Mouse (Mus musculus) megakaryocyte progenitor cell, adult 5-6 weeks (primary cell): ENCODE measurements around the gene Tbx6. TPM values are rescaled to one million over a fixed set of nuclear protein-coding genes. Genes with fewer than 3 reads are reported as not detected.
A peak's percentile ranks its signal among the peaks of the same experiment; 100 is the strongest.

Experiments used
- ATAC-seq: replicated peaks from 2 replicates; pipeline ENCODE4 v1.8.0; 2016; ENCODE audit warnings: mild to moderate bottlenecking, moderate TSS enrichment, inconsistent platforms; ENCODE audit not compliant: poor library complexity
- total RNA-seq, 2 experiments: library from RNA; stranded (forward) in 1 of 2; stranded (reverse) in 1 of 2; fragments of 157-497, 149-512 nt in 1 of 2; fragments of 200-1000 nt in 1 of 2; gene quantifications; 2 replicates each; pipeline versions ENCODE4 v1.2.3 to v1.2.4; 2015 to 2017

Gene Tbx6
- total RNA-seq, 2 experiments from 2014 or later = 0.42 TPM; not detected in 1

DNA sequence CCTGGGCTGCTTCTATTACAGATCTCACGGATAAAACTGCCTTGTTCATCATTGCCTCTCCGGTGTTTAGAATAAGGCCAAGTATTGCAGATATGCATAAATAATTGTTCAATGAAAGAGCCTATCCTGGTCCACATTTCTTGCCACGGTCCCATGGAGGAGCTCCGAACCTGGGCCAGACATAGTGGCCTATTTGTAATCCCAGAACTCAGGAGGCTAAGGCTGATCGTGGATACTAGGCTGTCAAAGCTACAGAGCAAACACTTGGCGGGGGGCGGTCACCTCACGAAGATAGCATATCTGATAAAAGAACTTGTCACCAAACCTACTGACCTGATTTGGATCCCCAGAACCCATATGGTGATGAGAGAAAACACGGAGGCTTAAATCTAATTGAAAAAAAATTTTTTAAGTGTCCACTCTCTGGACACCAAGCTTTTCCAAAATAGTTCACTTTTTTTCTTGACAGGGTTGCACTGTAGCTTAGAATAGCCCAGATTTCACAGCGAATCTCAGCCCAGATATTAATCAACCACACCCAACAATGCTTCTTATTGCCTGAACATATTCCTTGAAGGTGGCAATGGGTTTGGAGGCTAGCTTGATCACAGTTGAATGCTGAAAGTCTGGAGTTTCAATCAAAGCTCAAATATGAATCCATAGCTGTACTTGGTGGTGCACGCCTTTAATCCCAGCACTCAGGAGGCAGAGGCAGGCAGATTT, 11.6 kb downstream of the Tbx6 start:
- no peak for ATAC-seq

- ATAC-seq = no peak
Measured at GRCm38 (mm10) chr7:126793456-126794270, 12.4 kb downstream of the Tbx6 start.

DNA sequence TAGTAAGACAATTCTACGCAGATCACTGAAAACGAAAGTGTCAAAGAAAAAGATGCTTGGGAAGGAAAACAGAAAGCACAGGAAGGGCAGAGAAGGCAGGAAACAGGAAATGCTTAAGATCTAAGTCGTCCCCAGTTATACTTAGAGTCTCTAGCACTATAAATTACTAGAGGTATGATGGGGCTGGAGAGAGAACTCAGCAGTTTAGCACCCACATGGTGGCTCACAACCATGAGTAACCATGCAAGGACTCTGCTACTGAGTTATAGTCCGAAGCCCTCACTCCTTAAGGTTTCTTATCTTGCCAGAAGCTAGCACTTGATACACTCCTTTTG, 13.0 kb downstream of the Tbx6 start:
- ATAC-seq = no peak

- no peak for ATAC-seq
Measured at GRCm38 (mm10) chr7:126795387-126796317, 14.4 kb downstream of the Tbx6 start.

- ATAC-seq = no peak
Measured at GRCm38 (mm10) chr7:126796350-126796932, 15.2 kb downstream of the Tbx6 start.

GRCm38 (mm10) chr7:126797411-126798126, 16.3 kb downstream of the Tbx6 start, which contains the start of gene Fam57b:
Fam57b (plus strand) TSS chr7:126797668.
- 0 out of 2 replicates have a peak, but pooled peaks have one; percentile 5 for ATAC-seq

- peak; percentile 26 for ATAC-seq
Measured at GRCm38 (mm10) chr7:126798127-126799049, 17.1 kb downstream of the Tbx6 start.

DNA sequence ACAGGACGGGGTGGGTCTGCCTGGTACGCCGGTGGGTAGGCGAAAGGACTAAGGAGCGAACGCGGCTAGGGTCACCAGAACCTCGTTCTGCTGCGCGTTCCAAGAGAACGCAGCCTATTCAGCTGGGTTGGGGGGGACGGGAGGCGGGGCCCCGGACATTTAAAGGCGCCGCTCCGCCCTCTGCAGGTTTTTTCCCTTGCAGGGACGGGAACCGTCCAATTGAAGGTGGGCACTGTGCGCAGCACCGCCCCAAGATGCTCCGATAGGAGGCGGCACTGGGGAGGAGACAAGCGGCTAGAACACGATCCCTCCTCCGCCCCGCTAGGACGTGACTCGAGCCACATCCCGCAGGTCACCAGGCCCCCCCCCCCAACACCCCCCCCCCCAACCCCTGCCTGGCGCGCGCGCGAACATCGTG, 17.8 kb downstream of the Tbx6 start:
- peak; percentile 73 for ATAC-seq

DNA sequence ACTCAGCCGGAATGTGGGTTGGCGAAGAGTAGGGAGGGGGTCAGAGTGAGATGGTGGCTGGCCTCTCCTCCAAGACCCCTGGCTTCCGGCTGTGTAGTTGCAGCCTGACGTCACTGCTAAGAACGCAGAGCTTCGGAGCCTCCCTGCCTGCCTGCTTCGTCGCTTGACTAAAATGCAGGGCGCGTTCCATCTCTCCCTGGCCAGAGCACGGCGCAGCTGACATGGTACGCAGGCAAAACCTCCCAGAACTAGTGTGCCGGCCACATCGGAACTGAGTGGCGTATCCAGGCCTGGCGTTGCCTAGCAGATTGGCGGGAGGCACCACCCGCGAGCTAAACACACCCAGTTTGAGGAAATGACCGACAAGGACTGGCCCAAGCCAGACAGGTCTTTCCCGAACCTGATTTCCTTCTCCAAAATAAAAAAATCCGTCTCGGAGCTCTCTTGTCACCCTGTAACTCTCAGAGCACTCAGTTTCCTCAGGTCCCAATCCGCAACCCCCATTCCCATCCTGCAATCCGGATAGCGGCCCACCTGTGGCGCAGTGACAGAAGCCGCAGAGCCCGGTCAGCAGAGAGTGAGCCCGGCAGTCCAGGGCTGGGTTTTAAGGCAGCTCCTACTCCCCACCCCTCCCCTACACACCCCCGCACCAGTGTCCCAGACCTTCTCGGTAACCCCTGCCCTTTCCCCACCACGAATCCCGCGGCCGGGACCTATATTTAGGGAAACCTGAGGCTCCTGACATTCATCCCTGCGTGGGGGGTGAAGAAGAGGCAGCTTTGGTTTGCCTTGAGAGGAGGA, 18.4 kb downstream of the Tbx6 start:
- ATAC-seq = peak; percentile 53

DNA sequence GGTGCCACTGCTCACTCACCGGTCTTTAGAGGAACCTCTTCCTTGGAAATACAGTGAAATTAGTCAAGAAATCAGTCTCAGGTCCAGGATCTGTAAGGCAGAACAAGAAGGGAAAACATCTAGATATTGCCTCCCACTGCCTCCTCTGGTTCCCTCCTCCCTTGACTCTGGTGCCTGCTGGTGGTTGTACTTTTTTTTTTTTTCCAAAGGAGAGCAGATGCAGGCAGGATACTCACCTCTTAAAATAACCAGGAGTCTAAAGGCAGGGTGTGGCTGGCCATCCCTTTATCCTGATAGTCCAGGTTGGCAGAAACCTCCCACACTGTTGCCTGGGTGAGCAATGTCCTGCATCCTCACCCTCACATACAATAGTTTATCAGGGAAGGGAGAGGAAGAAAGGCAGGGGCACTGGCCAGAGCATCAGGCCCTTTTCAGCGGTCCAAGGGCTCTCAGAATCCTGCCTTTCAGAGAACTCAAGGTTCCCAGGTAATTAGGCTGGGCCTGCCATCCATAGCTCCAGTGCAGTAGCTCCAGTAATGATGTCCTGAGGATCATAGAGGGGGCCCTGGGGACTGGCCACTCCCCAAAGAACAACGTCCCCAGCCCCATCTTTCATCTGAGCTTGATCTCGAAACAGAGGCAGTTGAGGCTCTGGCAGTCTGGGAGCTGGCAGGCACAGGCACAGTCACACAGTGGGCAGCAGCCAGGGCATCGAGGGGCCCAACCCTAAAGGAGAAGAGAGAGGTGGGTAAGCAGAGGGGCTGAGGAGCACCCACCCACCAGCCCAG, 19.2 kb downstream of the Tbx6 start:
- ATAC-seq = no peak

DNA sequence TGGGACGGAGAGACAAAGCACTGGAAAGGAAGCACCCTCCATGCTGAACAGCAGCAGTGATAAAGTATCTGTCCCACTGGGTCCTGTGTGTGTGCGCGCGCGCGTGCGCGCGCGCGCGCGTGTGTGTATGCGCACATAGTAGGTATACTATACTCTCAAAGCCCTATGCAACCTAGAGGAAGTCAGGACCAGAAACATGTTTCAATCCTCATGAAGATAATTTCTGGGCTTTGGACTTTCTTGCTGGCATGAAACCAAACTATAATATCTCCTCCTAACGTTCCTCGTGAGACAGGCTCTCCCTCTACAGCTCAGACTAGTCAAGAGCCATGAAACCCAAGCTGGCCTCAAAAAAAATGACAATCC, 19.8 kb downstream of the Tbx6 start:
- no peak for ATAC-seq

DNA sequence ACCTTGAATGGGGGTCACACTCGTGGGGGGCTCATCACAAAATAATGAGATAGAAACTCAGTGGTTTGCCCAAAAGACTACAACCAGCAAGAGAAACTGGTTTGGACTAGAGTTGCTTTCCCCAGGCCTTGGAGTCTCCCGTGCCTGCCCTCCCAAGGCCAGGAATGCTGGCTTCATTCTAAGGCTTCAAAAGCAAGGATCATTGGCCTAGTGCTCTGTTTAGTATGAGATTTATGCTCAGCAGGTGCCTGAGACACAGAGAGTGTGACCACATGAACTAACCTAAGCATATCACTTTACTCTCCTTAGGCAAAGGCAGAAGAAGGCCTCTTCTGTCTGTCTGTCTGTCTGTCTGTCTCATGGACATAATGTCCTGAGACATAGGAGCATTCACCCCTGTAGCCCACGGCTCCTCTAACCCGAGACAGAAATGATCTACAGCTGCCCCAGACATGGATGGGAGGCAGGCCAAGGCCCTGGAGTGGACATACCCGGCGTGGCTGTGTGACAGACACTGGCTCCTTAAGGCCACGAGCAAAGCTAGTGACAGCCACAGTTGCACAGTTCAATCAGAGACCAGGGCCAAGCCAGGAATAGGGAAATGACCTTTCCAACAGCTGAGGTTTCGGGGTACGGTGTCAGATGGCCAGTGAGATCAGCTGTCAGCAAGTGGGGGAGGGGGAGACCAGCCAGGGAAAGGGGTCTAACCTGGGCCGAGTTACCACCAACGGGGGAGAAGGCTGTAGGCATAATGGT, 21.0 kb downstream of the Tbx6 start:
- no peak for ATAC-seq

DNA sequence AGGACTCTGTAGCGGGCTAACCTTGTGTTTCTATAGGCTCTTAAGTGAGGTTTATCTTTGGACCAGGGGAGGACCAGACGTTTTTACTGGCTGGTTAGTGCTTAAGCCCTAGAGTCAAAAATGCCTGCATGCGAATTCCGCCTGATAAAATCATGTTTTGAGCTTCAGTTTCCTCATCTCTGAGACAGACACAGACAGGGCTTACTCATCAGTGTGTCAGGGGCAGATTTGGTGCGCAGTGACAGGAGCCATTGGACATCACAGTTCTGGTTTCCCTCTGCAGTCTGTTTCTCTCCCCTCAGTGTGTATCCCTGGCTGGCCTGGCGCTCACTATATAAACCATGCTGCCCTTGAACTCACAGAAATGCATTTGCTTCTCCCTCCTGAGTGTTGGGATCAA, 21.9 kb downstream of the Tbx6 start:
- ATAC-seq = no peak

DNA sequence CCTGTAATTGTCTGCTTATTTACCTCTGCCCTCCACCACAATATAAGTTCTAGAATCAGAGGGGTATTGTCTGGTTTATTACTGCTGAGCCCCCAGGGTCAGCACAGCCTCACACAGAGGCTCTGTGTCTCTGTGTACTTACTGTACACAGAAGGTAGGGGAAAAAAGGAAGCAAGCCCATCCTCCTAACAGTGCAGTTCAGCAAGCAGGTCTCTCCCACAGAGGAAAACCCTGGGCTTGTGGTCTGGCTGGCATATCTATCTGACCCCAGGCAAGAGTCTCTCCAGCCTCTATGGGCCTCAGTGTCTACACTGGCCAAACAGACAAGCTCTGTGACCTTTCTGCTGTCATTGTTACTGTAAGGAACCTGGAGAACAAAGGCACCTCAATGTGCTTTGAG, 22.5 kb downstream of the Tbx6 start:
- ATAC-seq = no peak

GRCm38 (mm10) chr7:126806956-126807355, 25.7 kb downstream of the Tbx6 start:
- no peak for ATAC-seq

DNA sequence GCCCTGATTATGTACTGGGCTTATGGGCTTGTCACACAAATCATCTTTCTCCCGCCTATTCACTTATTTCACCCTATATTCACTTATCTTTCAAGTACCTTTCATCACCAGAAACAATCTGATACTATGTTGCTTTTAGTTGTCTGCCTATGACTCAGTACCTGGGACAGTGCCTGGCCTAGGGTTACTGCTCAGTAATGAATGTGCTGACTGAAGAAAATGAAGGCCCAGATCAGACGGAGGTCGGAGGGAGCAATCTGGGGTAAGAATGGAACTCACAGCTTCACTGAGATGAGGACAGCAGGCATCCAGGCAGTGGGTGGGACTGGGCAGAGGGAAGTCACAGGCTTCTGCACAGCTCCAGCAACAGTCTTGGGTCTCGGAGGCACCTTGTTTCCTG, 26.1 kb downstream of the Tbx6 start:
- ATAC-seq = no peak
